In genomic region chr6:88378829-88379228, GRCm38 (mm10) we compare ENCODE assay signal across 11 mouse cellular contexts.
DNase-seq lines count a peak whose midpoint lies in the region; ATAC-seq lines count a peak whose summit lies in the region.
"Had no signal": no experiment of that assay in that cellular context is flagged by ENCODE, and none has a peak within 500 bp of the region (broad histone marks: within the 10 kb centered on the region; RNA-seq: fewer than 3 reads in every experiment).

No protein-coding gene starts in this region.

- DNase-seq in left cerebral cortex, postnatal 14 days (ENCODE audit: low spot score in 2 of 2) = peak; percentile 10 to 42
- no peak for DNase-seq in left cerebral cortex, postnatal 4 days
- peak; percentile 17 for DNase-seq in induced T-regulatory cell, adult 2 months (ENCODE audit: low read depth)
- peak; percentile 43 to 48 for DNase-seq in natural killer cell, adult 2 months (ENCODE audit: low spot score in 2 of 2)
- no peak for DNase-seq in right cerebral cortex, postnatal 4 days
- no peak for DNase-seq in gastrocnemius, postnatal 36 days
- DNase-seq: cerebellum, postnatal 14 days; heart, postnatal 10 days had no signal

- H3K9ac ChIP-seq in forebrain, embryonic 16.5 days (replicated peaks; ENCODE audit: low read depth, low read length) = no peak overlapping the region

- ATAC-seq in CD4-positive, CD25-positive, alpha-beta regulatory T cell, adult 4 months = peak; percentile 60
- ATAC-seq in forebrain, embryonic 16.5 days = no peak
- ATAC-seq: midbrain, embryonic 16.5 days had no signal

- H3K4me1 ChIP-seq in forebrain, embryonic 16.5 days (replicated peaks; ENCODE audit: control insufficient read depth, insufficient read depth, low read length) = no peaks in the 10 kb centered on the region

- H3K4me3 ChIP-seq in forebrain, embryonic 16.5 days (replicated peaks; ENCODE audit: low read length) = no peak overlapping the region

- no peak overlapping the region for H3K4me2 ChIP-seq in forebrain, embryonic 16.5 days (ENCODE audit: low read length)

- H3K27ac ChIP-seq in forebrain, embryonic 16.5 days (ENCODE audit: low read length) = no peak overlapping the region

- intact Hi-C loops in left cerebral cortex, postnatal 14 days (cut with DNase I) = no loop called here
- intact Hi-C loops in left cerebral cortex, postnatal 4 days (cut with DNase I) = no loop called here
- intact Hi-C loops in gastrocnemius, postnatal 36 days (cut with DNase I) = no loop called here

- H3K36me3 ChIP-seq in forebrain, embryonic 16.5 days (ENCODE audit: control insufficient read depth, insufficient read depth) = no peaks in the 10 kb centered on the region

- no peaks in the 10 kb centered on the region for H3K9me3 ChIP-seq in forebrain, embryonic 16.5 days (ENCODE audit: control insufficient read depth, low read length)

- WGBS in forebrain, embryonic 16.5 days = 88% methylated on average over 1 of the region's 1 CpGs

- no peaks in the 10 kb centered on the region for H3K27me3 ChIP-seq in forebrain, embryonic 16.5 days (replicated peaks; ENCODE audit: control insufficient read depth, insufficient read depth, low read length)

Comparison
In these comparisons a context has a peak if more than half of its experiments do, and no peak if none do; other contexts are left out.
1. DNase-seq: peak in left cerebral cortex, postnatal 14 days (2 of 2), induced T-regulatory cell, adult 2 months (single experiment) and natural killer cell, adult 2 months (2 of 2); none in left cerebral cortex, postnatal 4 days (single experiment), right cerebral cortex, postnatal 4 days (single experiment) and gastrocnemius, postnatal 36 days (0 of 2).